Mouse (Mus musculus): Measurements from ENCODE around the gene Gfi1b. TPM values are rescaled to one million over a fixed set of nuclear protein-coding genes. Genes with fewer than 3 reads are reported as not detected.

Gfi1b gene
- polyA plus RNA-seq, 1 experiment from 2014 or later, result 0.09 TPM

DNA sequence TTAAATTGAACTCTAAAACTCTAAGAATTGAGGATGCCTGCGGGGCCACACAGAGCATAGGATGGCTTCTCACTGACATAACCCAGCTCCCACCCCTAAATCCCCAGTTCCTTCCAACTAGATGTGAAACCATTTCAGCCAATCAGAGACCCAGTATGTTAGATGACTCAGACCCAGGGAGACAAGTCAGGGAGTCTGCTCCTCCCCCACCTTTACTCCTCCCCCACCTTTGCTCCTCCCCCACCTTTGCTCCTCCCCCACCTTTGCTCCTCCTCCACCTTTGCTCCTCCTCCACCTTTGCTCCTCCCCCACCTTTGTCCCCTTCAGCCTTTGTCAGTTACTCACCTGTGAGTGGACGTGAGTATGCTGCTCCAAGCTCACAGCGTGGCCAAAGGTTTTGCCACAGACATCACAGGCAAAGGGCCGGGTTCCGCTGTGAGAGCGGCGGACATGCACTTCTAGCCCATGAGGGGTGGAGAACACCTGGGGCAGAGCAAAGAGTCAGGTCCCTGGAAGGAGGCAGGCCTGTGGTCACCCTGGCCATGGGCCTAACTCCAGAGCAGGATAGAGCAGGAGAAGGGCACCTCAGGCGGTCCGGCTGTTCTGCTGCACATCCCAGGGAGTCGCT, 9.2 kb downstream of the Gfi1b start:
- 75% methylated on average over 10 of the region's 10 CpGs for WGBS
- no peak overlapping the region for H3K4me3 ChIP-seq (replicated peaks; ENCODE audit: low read depth, low read length)
- H3K9ac ChIP-seq (ENCODE audit: low read depth, low read length), result no peak overlapping the region
- no peak for TF ChIP-seq CTCF (IDR thresholded peaks at IDR 0.05; ENCODE audit: low read depth)
- H3K4me2 ChIP-seq (ENCODE audit: low read length), result no peak overlapping the region
- no peaks in the 10 kb centered on the region for H3K4me1 ChIP-seq (replicated peaks; ENCODE audit: insufficient read depth, low read length)
- no peaks in the 10 kb centered on the region for H3K27me3 ChIP-seq (ENCODE audit: insufficient read depth, low read length)
- DNase-seq (ENCODE audit: low spot score) (no peak), ATAC-seq (replicated peaks; ENCODE audit: low FRiP score, low read depth) (no peak)
- H3K27ac ChIP-seq, result no peak overlapping the region
- H3K9me3 ChIP-seq (replicated peaks; ENCODE audit: low read length), result no peaks in the 10 kb centered on the region
- H3K36me3 ChIP-seq (ENCODE audit: insufficient read depth, low read length), result no peaks in the 10 kb centered on the region

- DNase-seq (ENCODE audit: low spot score) (no peak), ATAC-seq (replicated peaks; ENCODE audit: low FRiP score, low read depth) (no peak)
- Histone ChIP-seq H3K4me2 (ENCODE audit: low read length) (no peak overlapping the region), H3K9me3 (replicated peaks; ENCODE audit: low read length) (no peaks in the 10 kb centered on the region), H3K27ac (no peak overlapping the region), H3K9ac (ENCODE audit: low read depth, low read length) (no peak overlapping the region), H3K4me1 (replicated peaks; ENCODE audit: insufficient read depth, low read length) (no peaks in the 10 kb centered on the region), H3K36me3 (ENCODE audit: insufficient read depth, low read length) (no peaks in the 10 kb centered on the region), H3K4me3 (replicated peaks; ENCODE audit: low read depth, low read length) (no peak overlapping the region), H3K27me3 (ENCODE audit: insufficient read depth, low read length) (no peaks in the 10 kb centered on the region)
- no peak for TF ChIP-seq CTCF (IDR thresholded peaks at IDR 0.05; ENCODE audit: low read depth)
- 79% methylated on average over 17 of the region's 17 CpGs for WGBS
These were observed 10.4 kb downstream of the Gfi1b start for GRCm38 (mm10) chr2:28611407-28611787.

- Histone ChIP-seq H3K4me1 (replicated peaks; ENCODE audit: insufficient read depth, low read length) (no peaks in the 10 kb centered on the region), H3K36me3 (ENCODE audit: insufficient read depth, low read length) (no peaks in the 10 kb centered on the region), H3K4me2 (ENCODE audit: low read length) (no peak overlapping the region), H3K9me3 (replicated peaks; ENCODE audit: low read length) (no peaks in the 10 kb centered on the region), H3K9ac (ENCODE audit: low read depth, low read length) (no peak overlapping the region), H3K27me3 (ENCODE audit: insufficient read depth, low read length) (no peaks in the 10 kb centered on the region), H3K4me3 (replicated peaks; ENCODE audit: low read depth, low read length) (no peak overlapping the region), H3K27ac (no peak overlapping the region)
- DNase-seq (ENCODE audit: low spot score) (no peak), ATAC-seq (replicated peaks; ENCODE audit: low FRiP score, low read depth) (no peak)
- WGBS, result 76% methylated on average over 12 of the region's 12 CpGs
- TF ChIP-seq CTCF (IDR thresholded peaks at IDR 0.05; ENCODE audit: low read depth), result no peak
These were observed 10.9 kb downstream of the Gfi1b start for GRCm38 (mm10) chr2:28610716-28611406.

- H3K4me3 ChIP-seq (replicated peaks; ENCODE audit: low read depth, low read length), result no peak overlapping the region
- no peaks in the 10 kb centered on the region for H3K4me1 ChIP-seq (replicated peaks; ENCODE audit: insufficient read depth, low read length)
- ATAC-seq (replicated peaks; ENCODE audit: low FRiP score, low read depth) (no peak), DNase-seq (ENCODE audit: low spot score) (no peak)
- H3K4me2 ChIP-seq (ENCODE audit: low read length), result no peak overlapping the region
- TF ChIP-seq CTCF (IDR thresholded peaks at IDR 0.05; ENCODE audit: low read depth), result no peak
- H3K27me3 ChIP-seq (ENCODE audit: insufficient read depth, low read length), result no peaks in the 10 kb centered on the region
- no peak overlapping the region for H3K9ac ChIP-seq (ENCODE audit: low read depth, low read length)
- H3K36me3 ChIP-seq (ENCODE audit: insufficient read depth, low read length), result no peaks in the 10 kb centered on the region
- no peak overlapping the region for H3K27ac ChIP-seq
- H3K9me3 ChIP-seq (replicated peaks; ENCODE audit: low read length), result no peaks in the 10 kb centered on the region
- 62% methylated on average over 10 of the region's 10 CpGs for WGBS
These were observed 11.9 kb downstream of the Gfi1b start for GRCm38 (mm10) chr2:28609851-28610250.

DNA sequence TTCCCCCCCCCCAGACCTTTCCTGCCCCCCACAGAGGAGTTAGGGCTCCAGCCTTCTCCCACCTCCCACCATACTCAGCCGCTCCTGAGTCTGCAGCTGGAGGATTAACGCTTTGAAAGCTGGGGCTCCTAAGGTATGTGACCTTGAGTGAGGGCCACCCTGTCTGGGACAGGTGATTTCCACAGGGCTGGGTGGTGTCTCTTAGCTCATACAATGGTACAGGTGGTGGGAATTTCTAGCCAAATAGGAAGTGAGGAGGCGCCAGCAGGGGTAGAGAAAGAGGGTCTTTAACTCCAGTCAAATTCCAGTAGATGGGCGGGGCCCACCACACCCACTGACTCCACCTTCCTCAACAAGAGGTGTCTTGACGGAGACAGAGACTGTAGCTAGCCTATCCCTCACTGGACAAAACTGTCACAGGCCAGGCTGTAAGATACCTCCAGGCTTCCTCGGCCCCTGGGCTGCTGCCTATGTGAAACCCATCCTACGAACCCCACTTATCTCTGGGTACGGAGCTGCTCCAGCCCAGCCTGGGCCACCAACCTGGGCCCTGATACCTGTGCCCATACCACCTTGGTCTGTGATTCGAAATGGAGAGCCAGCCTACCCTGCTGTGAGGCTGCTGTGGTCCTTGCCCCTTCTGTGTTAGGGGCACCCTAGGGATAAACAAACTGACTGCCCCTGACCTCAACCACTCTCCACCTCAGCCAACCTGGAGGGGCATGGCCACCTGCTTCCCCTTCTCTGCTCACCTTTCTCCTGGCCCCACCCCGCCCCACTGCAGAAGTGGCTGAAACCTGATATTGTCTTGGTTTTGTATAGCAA, 14.2 kb downstream of the Gfi1b start:
- no peaks in the 10 kb centered on the region for H3K4me1 ChIP-seq (replicated peaks; ENCODE audit: insufficient read depth, low read length)
- DNase-seq (ENCODE audit: low spot score), result no peak
- TF ChIP-seq CTCF (IDR thresholded peaks at IDR 0.05; ENCODE audit: low read depth), result no peak
- H3K9ac ChIP-seq (ENCODE audit: low read depth, low read length), result no peak overlapping the region
- no peak overlapping the region for H3K4me2 ChIP-seq (ENCODE audit: low read length)
- no peaks in the 10 kb centered on the region for H3K36me3 ChIP-seq (ENCODE audit: insufficient read depth, low read length)
- H3K4me3 ChIP-seq (replicated peaks; ENCODE audit: low read depth, low read length), result no peak overlapping the region
- no peak for ATAC-seq (replicated peaks; ENCODE audit: low FRiP score, low read depth)
- H3K9me3 ChIP-seq (replicated peaks; ENCODE audit: low read length), result no peaks in the 10 kb centered on the region
- H3K27me3 ChIP-seq (ENCODE audit: insufficient read depth, low read length), result no peaks in the 10 kb centered on the region
- WGBS, result 49% methylated on average over 10 of the region's 10 CpGs
- H3K27ac ChIP-seq, result no peak overlapping the region

GRCm38 (mm10) chr2:28606601-28607340, 15.0 kb downstream of the Gfi1b start:
- WGBS, result 63% methylated on average over 8 of the region's 8 CpGs
- ATAC-seq (replicated peaks; ENCODE audit: low FRiP score, low read depth), result no peak

More at GRCm38 (mm10) chr2:28606601-28607340, 15.0 kb downstream of the Gfi1b start:
- Histone ChIP-seq H3K36me3 (ENCODE audit: insufficient read depth, low read length) (no peaks in the 10 kb centered on the region), H3K4me3 (replicated peaks; ENCODE audit: low read depth, low read length) (no peak overlapping the region), H3K9ac (ENCODE audit: low read depth, low read length) (no peak overlapping the region), H3K4me2 (ENCODE audit: low read length) (no peak overlapping the region), H3K4me1 (replicated peaks; ENCODE audit: insufficient read depth, low read length) (no peaks in the 10 kb centered on the region), H3K27ac (no peak overlapping the region), H3K27me3 (ENCODE audit: insufficient read depth, low read length) (no peaks in the 10 kb centered on the region), H3K9me3 (replicated peaks; ENCODE audit: low read length) (no peaks in the 10 kb centered on the region)
- peak; percentile 56 for TF ChIP-seq CTCF (IDR thresholded peaks at IDR 0.05; ENCODE audit: low read depth)
- no peak for DNase-seq (ENCODE audit: low spot score)

Data from kidney, postnatal 0 days (tissue).